Mouse (Mus musculus) CH12F3 (cell line): ENCODE data around the gene Lpcat2.
"Not testable (repeated sequence)": the region's sequence is repeated elsewhere in the genome, so short reads cannot be mapped to it uniquely, and the experiment has no call there.

Experiments
- in situ Hi-C: fragments of 300-500 bp; cut with MboI; formaldehyde crosslinking; loops from 2 replicates; pipeline ENCODE4 v1.14.3; 2020; ENCODE audit warnings: low sequenced_read_pairs

The Lpcat2 gene

DNA sequence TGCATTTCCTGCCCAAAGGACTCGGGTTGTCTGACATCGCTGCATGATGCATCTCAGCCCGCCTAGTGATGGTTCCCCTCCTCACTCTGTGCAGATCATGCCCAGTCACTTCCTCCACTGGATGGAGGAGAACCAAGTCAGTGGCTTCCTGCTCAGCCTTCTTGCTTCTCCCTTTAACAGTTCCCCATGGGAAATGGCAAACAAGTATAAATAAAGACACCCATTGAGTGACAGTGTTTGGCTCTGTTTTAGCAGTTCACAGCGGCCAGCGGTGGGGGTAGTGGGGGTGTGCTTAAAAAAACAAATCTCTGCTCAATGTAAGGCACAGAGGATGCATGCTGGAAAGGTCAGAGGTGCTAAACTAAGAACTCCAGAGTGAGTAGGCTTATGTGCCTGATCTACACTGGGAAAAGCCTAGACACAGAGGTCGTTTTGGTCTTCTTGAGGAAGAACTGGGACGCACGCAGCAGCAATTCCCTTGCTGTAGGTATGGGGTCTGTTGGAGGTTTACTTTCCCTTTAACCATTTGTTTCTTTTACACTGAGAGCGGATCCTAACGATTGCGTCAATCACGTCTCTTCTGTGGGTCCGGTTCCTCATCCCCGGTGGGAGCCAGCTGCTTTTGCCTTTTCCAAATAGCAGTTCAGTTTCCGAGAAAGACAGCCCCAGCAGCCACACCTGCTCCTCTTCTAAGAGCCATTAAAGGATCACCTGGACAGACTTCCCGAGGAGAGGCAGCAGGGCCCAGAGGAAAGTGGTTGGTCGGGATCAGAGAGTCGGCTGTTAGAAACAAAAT, 1.8 kb upstream of the Lpcat2 start:
- in situ Hi-C loops, result no loop called here

DNA sequence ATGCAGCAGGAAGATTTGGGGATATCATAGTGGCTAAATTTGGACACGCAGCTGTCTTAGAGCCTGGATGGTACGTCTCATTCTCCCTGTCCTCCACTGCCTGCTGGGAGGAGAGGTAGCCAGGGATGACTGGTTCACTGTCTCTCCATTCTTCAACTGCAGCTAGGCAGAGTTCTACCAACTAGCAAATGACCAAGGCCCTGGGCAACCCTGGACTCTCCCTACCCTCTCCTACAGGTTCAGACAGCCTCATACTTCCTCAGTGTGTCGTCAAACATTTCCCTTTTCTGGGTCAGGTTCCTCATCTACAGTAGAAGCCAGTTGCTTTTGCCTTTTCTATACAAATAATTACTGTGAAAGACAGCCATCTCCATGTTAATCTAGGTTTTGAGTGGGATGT, 466 bp upstream of the Lpcat2 start:
- in situ Hi-C loops, result no loop called here

GRCm38 (mm10) chr8:92856273-92856986, 1.3 kb downstream of the Lpcat2 start:
- in situ Hi-C loops, result no loop called here

GRCm38 (mm10) chr8:92858475-92859182, 3.5 kb downstream of the Lpcat2 start:
- in situ Hi-C loops, result no loop called here

GRCm38 (mm10) chr8:92861977-92862376, 6.8 kb downstream of the Lpcat2 start:
- in situ Hi-C loops, result no loop called here

DNA sequence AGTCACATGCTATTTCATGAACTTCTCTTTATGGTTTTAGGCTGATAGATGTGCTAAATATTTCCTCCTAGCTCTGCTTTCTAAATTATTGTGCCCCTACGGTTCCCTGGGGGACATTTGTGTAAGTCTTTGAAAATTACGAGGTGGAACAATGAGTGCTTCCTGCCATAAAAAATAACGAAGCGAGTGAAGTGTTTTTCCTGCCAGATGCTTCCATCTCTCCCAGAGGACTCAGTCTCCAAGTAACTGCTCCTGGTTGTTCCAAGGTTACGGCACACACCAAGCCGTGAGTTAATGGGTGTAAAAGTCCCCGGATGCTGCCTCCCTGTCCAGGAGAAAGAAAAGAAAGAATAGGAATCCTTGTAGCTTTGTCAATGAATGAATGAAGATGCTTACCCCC, 15.1 kb downstream of the Lpcat2 start:
- in situ Hi-C loops, result no loop called here

DNA sequence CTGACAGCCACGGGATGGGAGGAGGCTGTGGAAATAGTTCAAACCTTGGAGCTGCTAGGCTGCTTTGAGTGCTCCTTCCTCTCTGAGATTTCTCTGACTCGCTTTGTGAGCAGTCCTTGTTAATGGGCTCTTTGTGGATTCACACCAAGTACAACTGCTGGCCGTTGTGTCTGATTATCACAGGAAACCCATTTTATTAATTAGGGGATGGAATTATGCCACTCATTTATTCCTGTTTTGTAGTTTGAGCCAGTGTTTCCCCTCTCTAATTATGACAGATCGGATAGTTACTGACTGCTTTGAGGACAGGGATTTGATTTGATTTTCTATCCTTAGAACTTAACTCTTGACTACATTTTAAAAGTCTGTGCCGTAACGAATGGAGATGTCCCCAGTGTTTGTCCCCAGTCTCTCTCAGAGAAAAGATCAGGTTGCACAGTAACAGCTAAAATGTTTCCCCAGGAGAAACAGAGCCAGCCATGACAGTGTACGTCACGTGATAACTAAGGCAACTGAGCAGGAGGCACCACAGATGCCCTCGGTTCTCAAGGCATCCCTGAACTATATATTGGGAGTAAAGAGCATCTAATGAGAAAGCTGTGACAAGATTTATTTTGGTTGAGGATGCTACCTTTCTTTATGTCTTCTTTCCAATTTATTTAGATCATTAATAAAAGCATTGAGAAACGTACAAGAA, 17.1 kb downstream of the Lpcat2 start:
- in situ Hi-C loops, result no loop called here

DNA sequence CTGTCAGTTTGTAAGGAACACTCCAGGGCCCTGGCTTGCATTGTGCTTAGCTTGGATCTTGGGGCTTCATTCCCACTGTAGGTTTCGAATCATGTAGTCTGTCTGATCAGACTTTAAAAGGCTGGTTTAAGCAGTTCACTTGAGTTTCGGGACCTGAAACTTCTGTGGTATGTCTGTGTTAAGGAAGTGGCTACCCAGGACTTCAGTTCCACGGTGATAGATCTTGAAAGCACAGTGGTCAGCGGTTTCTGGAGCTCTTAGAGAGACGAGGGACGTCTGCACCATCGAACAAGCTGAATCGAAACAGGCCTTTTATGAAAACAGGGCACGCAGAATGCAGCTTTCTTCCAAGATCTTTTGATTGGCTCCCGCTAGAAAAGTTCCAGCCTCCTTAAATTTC, 20.7 kb downstream of the Lpcat2 start:
- in situ Hi-C loops, result no loop called here

- in situ Hi-C loops, result no loop called here
Measured at GRCm38 (mm10) chr8:92881247-92881646, 26.1 kb downstream of the Lpcat2 start.

DNA sequence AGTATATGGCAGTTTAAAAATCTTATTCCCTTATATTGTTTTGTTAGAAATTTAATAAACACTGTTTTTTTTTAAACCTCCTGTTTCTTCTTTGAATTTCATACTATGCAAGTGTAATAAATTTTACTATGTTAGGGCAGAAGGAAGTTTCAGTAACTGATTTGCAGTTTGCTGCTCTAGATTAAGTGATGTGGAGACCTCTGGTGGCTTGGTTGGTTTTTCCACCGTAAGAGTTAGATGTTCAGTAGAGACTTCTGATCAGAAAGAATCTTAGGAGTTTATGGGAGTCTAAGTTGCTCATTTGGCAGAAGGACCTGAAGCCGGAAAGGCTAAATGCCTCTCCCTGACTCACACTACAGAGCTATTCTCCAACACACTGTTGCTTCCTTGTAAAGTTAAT, 28.6 kb downstream of the Lpcat2 start:
- in situ Hi-C loops, result no loop called here

DNA sequence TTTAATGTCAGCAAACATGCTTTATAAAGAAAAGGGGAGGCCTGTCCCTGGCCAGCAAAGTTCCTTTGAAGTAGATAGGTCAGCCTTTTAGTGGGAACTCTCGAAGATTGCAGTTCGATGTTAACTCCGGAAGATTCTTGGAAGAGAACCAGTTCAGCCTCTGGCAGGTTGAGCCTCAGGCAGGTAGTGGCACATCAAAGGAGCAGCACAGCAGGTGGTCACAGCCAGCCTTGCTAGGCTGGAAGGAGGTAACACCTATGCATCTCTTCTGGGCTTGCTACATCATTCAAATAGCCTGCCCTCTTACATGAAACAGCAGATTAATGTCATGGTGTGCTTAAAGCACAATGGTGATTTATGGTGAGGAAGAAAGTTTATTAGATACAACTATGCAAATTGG, 37.1 kb downstream of the Lpcat2 start:
- in situ Hi-C loops, result not testable (repeated sequence)

GRCm38 (mm10) chr8:92893870-92894269, 38.7 kb downstream of the Lpcat2 start:
- in situ Hi-C loops, result no loop called here

DNA sequence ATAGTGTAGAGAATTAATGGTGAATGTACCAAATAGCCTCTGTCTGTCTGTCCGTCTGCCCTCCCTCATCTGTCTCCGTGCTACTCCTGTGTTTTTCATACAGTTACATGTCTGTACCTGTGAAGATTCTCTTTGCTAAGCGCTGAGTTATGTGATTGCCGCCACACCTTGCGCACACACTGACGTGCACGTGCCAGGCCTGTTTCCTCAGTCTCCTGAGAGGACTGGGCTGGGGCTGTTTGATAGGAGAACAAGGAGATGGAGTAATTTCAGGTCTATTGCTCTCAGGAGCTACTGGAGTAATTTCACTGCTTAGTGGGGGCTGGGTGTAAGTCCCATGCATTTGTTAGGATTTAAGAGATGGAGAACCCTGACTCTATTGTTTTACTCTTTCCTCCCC, 39.9 kb downstream of the Lpcat2 start:
- in situ Hi-C loops, result no loop called here

- in situ Hi-C loops, result no loop called here
Measured at GRCm38 (mm10) chr8:92896056-92896455, 40.9 kb downstream of the Lpcat2 start.

DNA sequence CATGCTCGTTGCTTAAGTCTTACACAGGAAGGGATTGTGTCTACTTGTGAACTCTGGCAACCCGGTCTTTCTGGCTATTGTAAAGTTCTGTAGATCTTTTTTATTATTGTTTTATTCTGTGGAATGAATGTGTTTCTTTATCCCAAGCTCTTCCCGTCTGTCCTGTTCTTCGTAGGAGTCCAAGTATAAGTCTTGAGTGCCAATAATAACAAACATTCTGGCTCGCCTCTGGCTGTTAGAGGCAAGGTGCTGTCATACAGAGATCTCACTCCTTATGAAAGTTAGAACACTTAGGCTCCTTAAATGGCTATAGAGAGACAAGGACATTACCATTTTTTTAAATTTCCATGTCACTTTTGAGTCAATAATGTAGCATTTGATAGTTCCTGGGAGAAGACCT, 41.5 kb downstream of the Lpcat2 start:
- in situ Hi-C loops, result no loop called here

- in situ Hi-C loops, result no loop called here
Measured at GRCm38 (mm10) chr8:92897794-92898193, 42.7 kb downstream of the Lpcat2 start.

DNA sequence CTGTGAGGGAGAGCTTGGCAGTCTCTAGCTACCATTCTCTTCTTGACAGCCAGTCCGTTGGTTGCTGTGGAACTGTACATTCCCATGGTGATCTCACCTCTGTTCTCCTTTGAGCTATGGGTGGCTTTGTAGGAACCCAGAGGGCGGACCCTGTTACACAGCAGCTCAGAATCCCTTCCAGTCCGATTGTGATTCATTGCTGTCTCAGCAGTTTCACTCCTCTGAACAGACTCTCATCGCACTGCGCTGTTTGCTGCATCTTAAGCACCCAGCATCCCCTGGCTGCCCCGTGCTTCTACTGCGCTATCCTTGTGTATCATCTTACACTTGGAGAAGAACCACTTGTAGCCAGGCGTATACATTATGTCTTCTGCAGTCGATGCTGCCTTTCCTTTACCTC, 44.5 kb downstream of the Lpcat2 start:
- in situ Hi-C loops, result no loop called here

- in situ Hi-C loops, result no loop called here
Measured at GRCm38 (mm10) chr8:92901107-92901506, 46.0 kb downstream of the Lpcat2 start, which contains the start of gene Capns2. Capns2 (plus strand) TSS chr8:92901407.

DNA sequence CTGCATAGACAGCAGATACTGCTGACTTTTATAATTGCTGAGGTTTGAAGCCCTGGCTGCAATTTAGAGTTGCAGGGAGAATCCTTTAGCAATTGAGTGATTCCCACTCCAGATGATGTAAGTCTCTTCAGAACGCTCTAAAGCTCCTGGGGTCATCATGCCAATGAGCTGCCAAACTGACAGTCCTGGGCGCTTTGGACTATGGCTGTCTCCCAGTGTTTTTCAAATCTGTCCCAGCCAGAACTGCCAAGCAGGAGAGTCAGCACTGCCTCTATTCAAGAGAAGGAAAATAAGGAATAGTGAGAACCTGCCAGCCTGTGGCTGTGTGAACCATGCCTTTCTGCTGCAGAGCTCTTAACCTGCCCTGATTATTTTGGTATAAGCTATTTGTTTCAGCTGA, 47.8 kb downstream of the Lpcat2 start:
- in situ Hi-C loops, result no loop called here

DNA sequence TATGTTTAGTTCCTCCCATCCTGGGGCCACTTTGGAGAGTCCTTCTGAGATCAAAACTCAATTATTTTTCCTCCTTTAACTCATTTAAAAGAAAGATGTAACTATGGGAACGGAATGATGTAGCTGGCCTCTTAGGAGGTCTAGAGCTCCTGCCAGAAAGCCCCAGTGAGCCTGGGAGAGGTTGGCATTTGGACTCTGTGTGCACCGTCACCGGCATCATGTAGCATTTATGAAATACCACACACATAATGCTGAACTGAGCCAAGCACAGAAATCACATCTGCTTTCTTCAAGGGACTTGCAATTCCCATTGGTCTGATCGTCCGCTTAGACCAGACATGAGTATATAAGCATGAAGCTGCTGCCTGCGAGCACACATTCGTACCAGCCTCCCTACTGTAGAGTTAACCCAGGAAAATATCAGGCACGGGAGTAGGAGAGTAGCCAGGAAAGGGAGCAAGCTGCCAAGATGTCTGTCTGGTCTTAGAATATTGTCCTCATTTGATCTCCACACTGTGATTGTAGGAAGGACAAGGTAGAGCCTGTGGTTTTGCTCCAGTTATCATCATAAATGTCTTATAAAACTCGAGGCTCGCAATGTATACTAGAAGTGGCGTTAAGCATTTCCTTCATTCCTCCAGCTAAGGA, 48.5 kb downstream of the Lpcat2 start:
- in situ Hi-C loops, result no loop called here

- in situ Hi-C loops, result no loop called here
Measured at GRCm38 (mm10) chr8:92906553-92906952, 51.4 kb downstream of the Lpcat2 start.
